Mouse (Mus musculus): ENCODE results near the gene Smyd3. TPM values are rescaled to one million over a fixed set of nuclear protein-coding genes. Genes with fewer than 3 reads are reported as not detected.
A peak's percentile ranks its signal among the peaks of the same experiment; 100 is the strongest.

Smyd3 gene
- total RNA-seq, 2 experiments from 2014 or later = 4.3 to 5.1 TPM

GRCm38 (mm10) chr1:179261496-179261966 lies 256.3 kb downstream of the Smyd3 start:
- intact Hi-C loops (cut with DNase I; ENCODE audit: low total_unique reads) = no loop called here
- DNase-seq = no peak

- no peak for DNase-seq
- intact Hi-C loops (cut with DNase I; ENCODE audit: low total_unique reads) = no loop called here
These were observed 261.9 kb downstream of the Smyd3 start for GRCm38 (mm10) chr1:179255826-179256512.

GRCm38 (mm10) chr1:179254531-179254930 lies 263.3 kb downstream of the Smyd3 start:
- intact Hi-C loops (cut with DNase I; ENCODE audit: low total_unique reads) = no loop called here
- DNase-seq = no peak

GRCm38 (mm10) chr1:179252611-179253010 lies 265.2 kb downstream of the Smyd3 start:
- intact Hi-C loops (cut with DNase I; ENCODE audit: low total_unique reads) = no loop called here
- no peak for DNase-seq

GRCm38 (mm10) chr1:179250388-179250787 lies 267.5 kb downstream of the Smyd3 start:
- intact Hi-C loops (cut with DNase I; ENCODE audit: low total_unique reads) = no loop called here
- no peak for DNase-seq

- intact Hi-C loops (cut with DNase I; ENCODE audit: low total_unique reads) = no loop called here
- no peak for DNase-seq
These were observed 274.3 kb downstream of the Smyd3 start for GRCm38 (mm10) chr1:179243554-179243953.

GRCm38 (mm10) chr1:179240663-179241279 lies 277.1 kb downstream of the Smyd3 start:
- no peak for DNase-seq
- intact Hi-C loops (cut with DNase I; ENCODE audit: low total_unique reads) = no loop called here

- DNase-seq = no peak
- intact Hi-C loops (cut with DNase I; ENCODE audit: low total_unique reads) = loop anchor here (10.0 kb wide), 1 partner anchor 236 kb away; no protein-coding TSS in a partner anchor
These were observed 279.2 kb downstream of the Smyd3 start for GRCm38 (mm10) chr1:179238639-179239038.

- no peak for DNase-seq
- intact Hi-C loops (cut with DNase I; ENCODE audit: low total_unique reads) = loop anchor here (10.0 kb wide), 1 partner anchor 237 kb away; no protein-coding TSS in a partner anchor
These were observed 279.9 kb downstream of the Smyd3 start for GRCm38 (mm10) chr1:179237989-179238388.

GRCm38 (mm10) chr1:179236217-179236840 lies 281.5 kb downstream of the Smyd3 start:
- intact Hi-C loops (cut with DNase I; ENCODE audit: low total_unique reads) = loop anchor here (10.0 kb wide), 1 partner anchor 238 kb away; no protein-coding TSS in a partner anchor
- DNase-seq = no peak

- peak; percentile 58 for DNase-seq
- intact Hi-C loops (cut with DNase I; ENCODE audit: low total_unique reads) = loop anchor here (5.0 to 10.0 kb wide), 2 partner anchors 243 to 705 kb away; partner anchors contain the start of gene Kif26b
These were observed 285.8 kb downstream of the Smyd3 start for GRCm38 (mm10) chr1:179231777-179232661.

- intact Hi-C loops (cut with DNase I; ENCODE audit: low total_unique reads) = no loop called here
- no peak for DNase-seq
These were observed 288.3 kb downstream of the Smyd3 start for GRCm38 (mm10) chr1:179229515-179229914.

- intact Hi-C loops (cut with DNase I; ENCODE audit: low total_unique reads) = no loop called here
- DNase-seq = no peak
These were observed 297.6 kb downstream of the Smyd3 start for GRCm38 (mm10) chr1:179220290-179220689.

- no peak for DNase-seq
- intact Hi-C loops (cut with DNase I; ENCODE audit: low total_unique reads) = no loop called here
These were observed 299.8 kb downstream of the Smyd3 start for GRCm38 (mm10) chr1:179218061-179218460.

GRCm38 (mm10) chr1:179217036-179217435 lies 300.8 kb downstream of the Smyd3 start:
- DNase-seq = no peak
- intact Hi-C loops (cut with DNase I; ENCODE audit: low total_unique reads) = no loop called here

- no peak for DNase-seq
- intact Hi-C loops (cut with DNase I; ENCODE audit: low total_unique reads) = no loop called here
These were observed 304.5 kb downstream of the Smyd3 start for GRCm38 (mm10) chr1:179213381-179213780.

- DNase-seq = no peak
- intact Hi-C loops (cut with DNase I; ENCODE audit: low total_unique reads) = no loop called here
These were observed 305.5 kb downstream of the Smyd3 start for GRCm38 (mm10) chr1:179212295-179212694.

GRCm38 (mm10) chr1:179211313-179211712 lies 306.5 kb downstream of the Smyd3 start:
- no peak for DNase-seq

GRCm38 (mm10) chr1:179207846-179208595 lies 309.8 kb downstream of the Smyd3 start:
- intact Hi-C loops (cut with DNase I; ENCODE audit: low total_unique reads) = no loop called here
- no peak for DNase-seq

More at GRCm38 (mm10) chr1:179211313-179211712, 306.5 kb downstream of the Smyd3 start:
- intact Hi-C loops (cut with DNase I; ENCODE audit: low total_unique reads) = no loop called here
